Mouse (Mus musculus) heart, adult 2 months (tissue): ENCODE results near the gene Olfr93. TPM values are rescaled to one million over a fixed set of nuclear protein-coding genes. Genes with fewer than 3 reads are reported as not detected.
"Not testable (repeated sequence)": the region's sequence is repeated elsewhere in the genome, so short reads cannot be mapped to it uniquely, and the experiment has no call there.

Experiments
- DNase-seq, 2 experiments: peaks; one replicate each; pipeline ENCODE4 v3.0.0; 2021
- H3K27ac ChIP-seq: fragments of 200-600 bp; 2 replicates; pipeline ENCODE4 v1.8.1; 2022
- H3K27me3 ChIP-seq: fragments of 200-500 bp; 2 replicates; pipeline ENCODE4 v1.6.1; 2012; ENCODE audit warnings: mild to moderate bottlenecking, low read length, inconsistent platforms, mixed read lengths; ENCODE audit not compliant: control insufficient read depth, insufficient read depth
- H3K36me3 ChIP-seq: fragments of 200-500 bp; 2 replicates; pipeline ENCODE4 v1.6.1; 2012; ENCODE audit warnings: low read length, inconsistent platforms; ENCODE audit not compliant: control insufficient read depth, insufficient read depth
- H3K4me1 ChIP-seq: fragments of 200-500 bp; 2 replicates; pipeline ENCODE4 v1.6.1; 2011; ENCODE audit warnings: low read length; ENCODE audit not compliant: control insufficient read depth, insufficient read depth
- H3K4me3 ChIP-seq: fragments of 200-600 bp; 2 replicates; pipeline ENCODE4 v1.8.1; 2022
- H3K79me2 ChIP-seq: fragments of 200-500 bp; replicated peaks from 2 replicates; pipeline ENCODE4 v1.6.1; 2012; ENCODE audit warnings: mild to moderate bottlenecking, inconsistent platforms, low read length, moderate library complexity, mixed read lengths; ENCODE audit not compliant: control insufficient read depth, insufficient read depth
- H3K9ac ChIP-seq: fragments of 200-500 bp; 2 replicates; pipeline ENCODE4 v1.6.1; 2012; ENCODE audit warnings: low read depth, mild to moderate bottlenecking, control low read depth, inconsistent platforms, low read length, mixed read lengths
- CTCF ChIP-seq: fragments of 200-600 bp; IDR thresholded peaks from 2 replicates; pipeline ENCODE4 v1.8.1; 2022; ENCODE audit warnings: antibody characterized with exemption, mild to moderate bottlenecking, moderate library complexity
- EP300 ChIP-seq: fragments of 200-500 bp; IDR thresholded peaks from 2 replicates; pipeline ENCODE4 v1.6.1; 2011; ENCODE audit warnings: low read depth, low read length, control low read depth; ENCODE audit not compliant: insufficient read depth
- POLR2A ChIP-seq: fragments of 200-500 bp; IDR thresholded peaks from 2 replicates; pipeline ENCODE4 v1.6.1; 2011; ENCODE audit warnings: mild to moderate bottlenecking, low read depth, low read length, control low read depth; ENCODE audit not compliant: insufficient read depth
- WGBS: fragments of 180-500 bp; shearing (Covaris S2); methylation state at CpG from one replicate; pipeline ENCODE4 v1.1.7; 2018; 5-methylcytosine and 5-hydroxymethylcytosine counted together
- intact Hi-C: fragments of 180-260 bp; cut with DNase I; formaldehyde crosslinking; loops from one replicate; pipeline ENCODE4 v1.15.1; 2025
- polyA plus RNA-seq: library from polyadenylated mRNA; depleted of rRNA; stranded (reverse); fragments of >200 nt; gene quantifications from 2 replicates; pipeline ENCODE4 v1.2.3, GENCODE M21; 2012
- total RNA-seq, 2 experiments: library from RNA; stranded (reverse); gene quantifications; 2 replicates each; pipeline ENCODE4 v1.2.3; 2021

Olfr93 gene
- total and polyA plus RNA-seq, 3 experiments, result not detected

GRCm38 (mm10) chr17:37193656-37194055, 32.4 kb upstream of the Olfr93 start, which contains the start of gene Ubd:
TSS of gene Ubd (plus strand) at chr17:37193892.
- H3K79me2 ChIP-seq, result no peaks in the 10 kb centered on the region
- H3K27me3 ChIP-seq, result peaks cover 11% of the 10 kb centered on the region
- TF ChIP-seq CTCF (no peak), POLR2A (no peak), EP300 (no peak)
- H3K4me3 ChIP-seq, result no peak within 1 kb of the TSS
- no peak within 1 kb of the TSS for H3K27ac ChIP-seq
- H3K4me1 ChIP-seq, result no peaks in the 10 kb centered on the region; the same call in 1 of the 2 replicates
- WGBS, result 75% methylated on average over 2 of the region's 2 CpGs
- H3K36me3 ChIP-seq, result no peaks in the 10 kb centered on the region
- no peak for DNase-seq
- intact Hi-C loops, result no loop called here
- H3K9ac ChIP-seq, result no peak within 1 kb of the TSS

GRCm38 (mm10) chr17:37193032-37193431, 31.7 kb upstream of the Olfr93 start:
- no peak for DNase-seq
- Histone ChIP-seq H3K4me1 (no peaks in the 10 kb centered on the region; the same call in 1 of the 2 replicates), H3K9ac (no peak overlapping the region), H3K27me3 (peaks cover 10% of the 10 kb centered on the region), H3K27ac (no peak overlapping the region), H3K79me2 (no peaks in the 10 kb centered on the region), H3K4me3 (no peak overlapping the region), H3K36me3 (no peaks in the 10 kb centered on the region)
- TF ChIP-seq POLR2A, result no peak
- no peak for TF ChIP-seq CTCF
- no peak for TF ChIP-seq EP300
- intact Hi-C loops, result no loop called here

GRCm38 (mm10) chr17:37190711-37191110, 29.4 kb upstream of the Olfr93 start:
- WGBS, result 40% methylated on average over 2 of the region's 2 CpGs
- H3K36me3 ChIP-seq, result no peaks in the 10 kb centered on the region
- H3K4me3 ChIP-seq, result no peak overlapping the region
- no peak overlapping the region for H3K27ac ChIP-seq
- H3K79me2 ChIP-seq, result no peaks in the 10 kb centered on the region
- no peaks in the 10 kb centered on the region for H3K4me1 ChIP-seq
- H3K27me3 ChIP-seq, result 0 out of 2 replicates have a peak, but pooled peaks cover 1% of the 10 kb centered on the region
- no peak for DNase-seq
- TF ChIP-seq EP300 (no peak), POLR2A (no peak), CTCF (no peak)
- H3K9ac ChIP-seq, result no peak overlapping the region
- intact Hi-C loops, result no loop called here

GRCm38 (mm10) chr17:37185474-37185873, 24.2 kb upstream of the Olfr93 start:
- 20% methylated on average over 6 of the region's 6 CpGs for WGBS
- Histone ChIP-seq H3K4me1 (peaks cover 1% of the 10 kb centered on the region; the same call in 1 of the 2 replicates), H3K36me3 (no peaks in the 10 kb centered on the region), H3K4me3 (no peak overlapping the region), H3K27ac (no peak overlapping the region), H3K9ac (no peak overlapping the region), H3K79me2 (no peaks in the 10 kb centered on the region), H3K27me3 (no peaks in the 10 kb centered on the region)
- no peak for DNase-seq
- intact Hi-C loops, result no loop called here
- no peak for TF ChIP-seq POLR2A
- no peak for TF ChIP-seq CTCF
- TF ChIP-seq EP300, result no peak

- H3K36me3 ChIP-seq, H3K9ac ChIP-seq, H3K27me3 ChIP-seq, H3K4me1 ChIP-seq, intact Hi-C loops, H3K79me2 ChIP-seq, H3K27ac ChIP-seq, DNase-seq, H3K4me3 ChIP-seq: not testable (repeated sequence)
- WGBS, result 58% methylated on average over 4 of the region's 4 CpGs
These were observed 29.9 kb downstream of the Olfr93 start for GRCm38 (mm10) chr17:37131366-37131765.

GRCm38 (mm10) chr17:37119988-37120387, 41.3 kb downstream of the Olfr93 start, which contains the start of gene Olfr92:
TSS of gene Olfr92 (minus strand) at chr17:37120088.
- no peak within 1 kb of the TSS for H3K27ac ChIP-seq
- H3K4me1 ChIP-seq, result no peaks in the 10 kb centered on the region
- intact Hi-C loops, result loop anchor here (2.0 kb wide), 1 partner anchor 25 kb away; no protein-coding TSS in a partner anchor
- no peak within 1 kb of the TSS for H3K9ac ChIP-seq
- H3K27me3 ChIP-seq, result no peaks in the 10 kb centered on the region
- 70% methylated on average over 2 of the region's 2 CpGs for WGBS
- TF ChIP-seq EP300 (no peak), CTCF (no peak), POLR2A (no peak)
- no peaks in the 10 kb centered on the region for H3K79me2 ChIP-seq
- no peak within 1 kb of the TSS for H3K4me3 ChIP-seq
- DNase-seq, result no peak
- H3K36me3 ChIP-seq, result no peaks in the 10 kb centered on the region
